Mouse (Mus musculus): ENCODE data around the gene Uvssa. TPM values are rescaled to one million over a fixed set of nuclear protein-coding genes. Genes with fewer than 3 reads are reported as not detected.
A peak's percentile ranks its signal among the peaks of the same experiment; 100 is the strongest.

Uvssa gene
- polyA plus RNA-seq, 1 experiment = 1.6 TPM

GRCm38 (mm10) chr5:33377801-33378301, 498 bp upstream of the Uvssa start:
- peaks cover 4% of the 10 kb centered on the region for H3K36me3 ChIP-seq (ENCODE audit: control insufficient read depth, insufficient read depth)
- TF ChIP-seq TCF12 (IDR thresholded peaks at IDR 0.05; ENCODE audit: insufficient read depth, poor library complexity, severe bottlenecking) (no peak), POLR2AphosphoS2 (IDR thresholded peaks at IDR 0.05; ENCODE audit: insufficient read length, low read depth) (no peak), REST (IDR thresholded peaks at IDR 0.05; ENCODE audit: insufficient read depth, insufficient read length) (no peak), TCF3 (IDR thresholded peaks at IDR 0.05; ENCODE audit: insufficient read length, low read depth) (no peak), MAX (IDR thresholded peaks at IDR 0.05; ENCODE audit: low read depth) (no peak), E2F4 (IDR thresholded peaks at IDR 0.05; ENCODE audit: insufficient read depth) (no peak), CEBPB (IDR thresholded peaks at IDR 0.05; ENCODE audit: insufficient read depth, poor library complexity, severe bottlenecking) (no peak), MYOD1 (IDR thresholded peaks at IDR 0.05; ENCODE audit: control insufficient read depth in 1 of 3, insufficient read length in 2 of 3, low read depth in 2 of 3) (no peak), USF1 (IDR thresholded peaks at IDR 0.05; ENCODE audit: low read depth) (no peak), SRF (IDR thresholded peaks at IDR 0.05; ENCODE audit: control insufficient read depth, insufficient read length, low read depth) (no peak), MYOG (IDR thresholded peaks at IDR 0.05; ENCODE audit: control insufficient read depth in 1 of 3, insufficient read depth in 1 of 3, insufficient read length in 2 of 3, low read depth in 2 of 3) (no peak), POLR2A (IDR thresholded peaks at IDR 0.05; ENCODE audit: insufficient read length, low read depth) (no peak)
- peak overlapping the region; percentile 68 for H3K4me3 ChIP-seq
- H3K27me3 ChIP-seq (ENCODE audit: control insufficient read depth, insufficient read depth, insufficient read length) = no peaks in the 10 kb centered on the region
- no peaks in the 10 kb centered on the region for H3K79me2 ChIP-seq (ENCODE audit: control insufficient read depth, insufficient read depth)
- H3ac ChIP-seq (ENCODE audit: control insufficient read depth, insufficient read length) = peak overlapping the region; percentile 28
- peak overlapping the region; percentile 97 for H3K4me2 ChIP-seq (ENCODE audit: low read depth)

GRCm38 (mm10) chr5:33387550-33387949, 9.2 kb downstream of the Uvssa start:
- Histone ChIP-seq H3ac (ENCODE audit: control insufficient read depth, insufficient read length) (no peak overlapping the region), H3K27me3 (ENCODE audit: control insufficient read depth, insufficient read depth, insufficient read length) (no peaks in the 10 kb centered on the region), H3K4me2 (ENCODE audit: low read depth) (no peak overlapping the region), H3K4me3 (no peak overlapping the region), H3K79me2 (ENCODE audit: control insufficient read depth, insufficient read depth) (no peaks in the 10 kb centered on the region), H3K36me3 (ENCODE audit: control insufficient read depth, insufficient read depth) (no peaks in the 10 kb centered on the region)
- TF ChIP-seq USF1 (IDR thresholded peaks at IDR 0.05; ENCODE audit: low read depth) (no peak), MYOD1 (IDR thresholded peaks at IDR 0.05; ENCODE audit: control insufficient read depth in 1 of 3, insufficient read length in 2 of 3, low read depth in 2 of 3) (no peak), POLR2A (IDR thresholded peaks at IDR 0.05; ENCODE audit: insufficient read length, low read depth) (no peak), E2F4 (IDR thresholded peaks at IDR 0.05; ENCODE audit: insufficient read depth) (no peak), TCF3 (IDR thresholded peaks at IDR 0.05; ENCODE audit: insufficient read length, low read depth) (no peak), REST (IDR thresholded peaks at IDR 0.05; ENCODE audit: insufficient read depth, insufficient read length) (no peak), CEBPB (IDR thresholded peaks at IDR 0.05; ENCODE audit: insufficient read depth, poor library complexity, severe bottlenecking) (no peak), MYOG (IDR thresholded peaks at IDR 0.05; ENCODE audit: control insufficient read depth in 1 of 3, insufficient read depth in 1 of 3, insufficient read length in 2 of 3, low read depth in 2 of 3) (no peak), POLR2AphosphoS2 (IDR thresholded peaks at IDR 0.05; ENCODE audit: insufficient read length, low read depth) (no peak), SRF (IDR thresholded peaks at IDR 0.05; ENCODE audit: control insufficient read depth, insufficient read length, low read depth) (no peak), TCF12 (IDR thresholded peaks at IDR 0.05; ENCODE audit: insufficient read depth, poor library complexity, severe bottlenecking) (no peak), MAX (IDR thresholded peaks at IDR 0.05; ENCODE audit: low read depth) (no peak)

- Histone ChIP-seq H3ac (ENCODE audit: control insufficient read depth, insufficient read length) (no peak overlapping the region), H3K4me3 (no peak overlapping the region), H3K27me3 (ENCODE audit: control insufficient read depth, insufficient read depth, insufficient read length) (no peaks in the 10 kb centered on the region), H3K79me2 (ENCODE audit: control insufficient read depth, insufficient read depth) (no peaks in the 10 kb centered on the region), H3K4me2 (ENCODE audit: low read depth) (no peak overlapping the region), H3K36me3 (ENCODE audit: control insufficient read depth, insufficient read depth) (no peaks in the 10 kb centered on the region)
- peak in 1 of 3 experiments; percentile 15 for TF ChIP-seq MYOG (IDR thresholded peaks at IDR 0.05; ENCODE audit: control insufficient read depth in 1 of 3, insufficient read depth in 1 of 3, insufficient read length in 2 of 3, low read depth in 2 of 3)
- TF ChIP-seq MYOD1 (IDR thresholded peaks at IDR 0.05; ENCODE audit: control insufficient read depth in 1 of 3, insufficient read length in 2 of 3, low read depth in 2 of 3) = peak in 1 of 3 experiments; percentile 28
- TF ChIP-seq CEBPB (IDR thresholded peaks at IDR 0.05; ENCODE audit: insufficient read depth, poor library complexity, severe bottlenecking) = no peak
- no peak for TF ChIP-seq REST (IDR thresholded peaks at IDR 0.05; ENCODE audit: insufficient read depth, insufficient read length)
- TF ChIP-seq USF1 (IDR thresholded peaks at IDR 0.05; ENCODE audit: low read depth) = no peak
- no peak for TF ChIP-seq TCF12 (IDR thresholded peaks at IDR 0.05; ENCODE audit: insufficient read depth, poor library complexity, severe bottlenecking)
Measured at GRCm38 (mm10) chr5:33393803-33394202, 15.5 kb downstream of the Uvssa start.

GRCm38 (mm10) chr5:33395693-33396092, 17.3 kb downstream of the Uvssa start:
- Histone ChIP-seq H3ac (ENCODE audit: control insufficient read depth, insufficient read length) (no peak overlapping the region), H3K4me3 (no peak overlapping the region), H3K36me3 (ENCODE audit: control insufficient read depth, insufficient read depth) (no peaks in the 10 kb centered on the region), H3K27me3 (ENCODE audit: control insufficient read depth, insufficient read depth, insufficient read length) (no peaks in the 10 kb centered on the region), H3K79me2 (ENCODE audit: control insufficient read depth, insufficient read depth) (no peaks in the 10 kb centered on the region), H3K4me2 (ENCODE audit: low read depth) (no peak overlapping the region)
- TF ChIP-seq POLR2AphosphoS2 (IDR thresholded peaks at IDR 0.05; ENCODE audit: insufficient read length, low read depth) (no peak), E2F4 (IDR thresholded peaks at IDR 0.05; ENCODE audit: insufficient read depth) (no peak), MYOD1 (IDR thresholded peaks at IDR 0.05; ENCODE audit: control insufficient read depth in 1 of 3, insufficient read length in 2 of 3, low read depth in 2 of 3) (no peak), CEBPB (IDR thresholded peaks at IDR 0.05; ENCODE audit: insufficient read depth, poor library complexity, severe bottlenecking) (no peak), MAX (IDR thresholded peaks at IDR 0.05; ENCODE audit: low read depth) (no peak), SRF (IDR thresholded peaks at IDR 0.05; ENCODE audit: control insufficient read depth, insufficient read length, low read depth) (no peak), TCF12 (IDR thresholded peaks at IDR 0.05; ENCODE audit: insufficient read depth, poor library complexity, severe bottlenecking) (no peak)

DNA sequence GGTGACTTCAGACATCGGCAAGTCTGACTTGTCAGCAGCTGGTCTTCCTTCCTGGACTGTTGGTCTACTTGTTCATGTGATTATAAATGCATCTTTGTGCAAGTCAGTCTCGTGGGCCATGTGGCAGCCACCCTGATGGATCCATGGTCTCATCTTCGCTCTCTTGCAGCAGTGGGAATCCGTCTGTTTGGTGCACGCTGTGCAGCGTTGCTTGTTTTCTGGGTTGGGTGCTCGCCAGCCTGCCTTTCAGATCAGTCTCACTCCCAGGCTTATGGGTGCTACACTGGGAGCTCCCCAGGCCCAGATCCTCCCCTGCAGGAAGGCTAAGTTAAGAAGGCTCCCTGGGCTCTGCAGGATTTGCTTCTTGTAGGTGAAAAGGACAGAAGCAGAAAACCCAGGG, 18.5 kb downstream of the Uvssa start:
- H3K27me3 ChIP-seq (ENCODE audit: control insufficient read depth, insufficient read depth, insufficient read length) = no peaks in the 10 kb centered on the region
- H3K4me2 ChIP-seq (ENCODE audit: low read depth) = no peak overlapping the region
- TF ChIP-seq REST (IDR thresholded peaks at IDR 0.05; ENCODE audit: insufficient read depth, insufficient read length) (no peak), USF1 (IDR thresholded peaks at IDR 0.05; ENCODE audit: low read depth) (no peak), TCF3 (IDR thresholded peaks at IDR 0.05; ENCODE audit: insufficient read length, low read depth) (no peak)
- no peak overlapping the region for H3K4me3 ChIP-seq
- H3K36me3 ChIP-seq (ENCODE audit: control insufficient read depth, insufficient read depth) = no peaks in the 10 kb centered on the region
- H3ac ChIP-seq (ENCODE audit: control insufficient read depth, insufficient read length) = no peak overlapping the region
- no peaks in the 10 kb centered on the region for H3K79me2 ChIP-seq (ENCODE audit: control insufficient read depth, insufficient read depth)

All from myocyte (in vitro differentiated cells).